Mouse (Mus musculus): ENCODE data around the gene Ap1g2. TPM values are rescaled to one million over a fixed set of nuclear protein-coding genes. Genes with fewer than 3 reads are reported as not detected.
A peak's percentile ranks its signal among the peaks of the same experiment; 100 is the strongest.

Gene Ap1g2
- polyA plus RNA-seq, 1 experiment, result 10.0 TPM

DNA sequence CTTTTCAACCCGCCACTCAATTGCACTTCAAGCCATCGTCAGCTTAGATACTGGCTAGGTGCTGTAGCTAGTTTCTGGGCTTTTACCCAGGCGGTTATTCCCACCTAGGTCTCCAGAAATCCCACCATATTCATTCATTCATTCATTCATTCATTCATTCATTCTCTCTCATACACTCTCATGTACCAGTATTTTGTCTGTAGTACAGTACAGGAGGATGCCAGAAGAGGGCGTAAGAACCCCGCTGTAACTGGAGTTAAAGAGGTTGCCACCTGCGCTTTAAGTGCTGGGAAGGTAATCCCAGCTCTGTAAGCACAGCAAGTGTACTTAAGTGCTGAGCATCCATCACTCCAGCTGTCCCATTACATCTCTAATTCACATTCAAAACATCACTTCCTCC lies 12.5 kb downstream of the Ap1g2 start:
- no peak overlapping the region for H3K27ac ChIP-seq (ENCODE audit: insufficient read depth, low read length)
- H3K4me3 ChIP-seq (ENCODE audit: insufficient read depth, low read length), result no peak overlapping the region
- TF ChIP-seq CTCF (IDR thresholded peaks at IDR 0.05; ENCODE audit: borderline replicate concordance, insufficient read depth, low read length) (no peak), POLR2A (IDR thresholded peaks at IDR 0.05; ENCODE audit: low read depth, low read length) (no peak)
- no peaks in the 10 kb centered on the region for H3K4me1 ChIP-seq (ENCODE audit: control insufficient read depth, insufficient read depth, low read length)

DNA sequence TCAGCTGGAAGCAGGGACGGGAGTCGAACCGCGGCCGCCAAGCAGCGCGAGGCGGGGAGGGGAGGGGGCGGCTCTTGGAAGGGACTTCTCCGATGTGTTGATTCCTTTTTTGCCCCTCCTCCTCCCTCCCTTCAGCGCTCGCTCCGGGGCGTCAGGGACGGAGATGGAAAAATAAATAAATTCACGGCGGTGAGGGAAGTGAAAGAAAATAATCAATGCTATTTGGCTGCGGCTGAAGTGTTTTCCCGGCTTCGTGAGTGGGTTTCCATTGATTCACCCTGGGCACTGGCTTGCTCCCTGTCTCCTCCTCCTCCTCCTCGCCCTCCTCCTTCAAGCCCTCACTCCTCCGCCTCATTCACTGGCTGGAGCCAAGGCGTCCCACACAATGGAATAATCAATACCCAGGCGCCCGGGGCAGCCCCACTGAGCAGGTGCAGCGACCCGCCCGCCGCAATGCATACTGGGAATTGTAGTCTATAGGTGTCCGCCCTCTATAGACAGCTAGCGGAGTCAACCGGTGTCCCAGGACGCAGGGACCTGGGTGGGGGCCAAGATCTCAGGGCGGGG lies 14.3 kb downstream of the Ap1g2 start, which contains the start of gene Zfhx2:
Zfhx2 (minus strand) TSS at position 314 of the 567 bp plus-strand sequence.
- TF ChIP-seq CTCF (IDR thresholded peaks at IDR 0.05; ENCODE audit: borderline replicate concordance, insufficient read depth, low read length), result no peak
- TF ChIP-seq POLR2A (IDR thresholded peaks at IDR 0.05; ENCODE audit: low read depth, low read length), result peak; percentile 47
- Histone ChIP-seq H3K4me3 (ENCODE audit: insufficient read depth, low read length) (peak within 1 kb of the TSS; percentile 76), H3K27ac (ENCODE audit: insufficient read depth, low read length) (no peak within 1 kb of the TSS), H3K4me1 (ENCODE audit: control insufficient read depth, insufficient read depth, low read length) (no peaks in the 10 kb centered on the region)

GRCm38 (mm10) chr14:55091209-55091865 lies 15.1 kb downstream of the Ap1g2 start:
- Histone ChIP-seq H3K4me1 (ENCODE audit: control insufficient read depth, insufficient read depth, low read length) (no peaks in the 10 kb centered on the region), H3K4me3 (ENCODE audit: insufficient read depth, low read length) (peak overlapping the region; percentile 76), H3K27ac (ENCODE audit: insufficient read depth, low read length) (no peak overlapping the region)
- TF ChIP-seq CTCF (IDR thresholded peaks at IDR 0.05; ENCODE audit: borderline replicate concordance, insufficient read depth, low read length), result no peak
- no peak; the same call in 1 of the 2 replicates for TF ChIP-seq POLR2A (IDR thresholded peaks at IDR 0.05; ENCODE audit: low read depth, low read length)

DNA sequence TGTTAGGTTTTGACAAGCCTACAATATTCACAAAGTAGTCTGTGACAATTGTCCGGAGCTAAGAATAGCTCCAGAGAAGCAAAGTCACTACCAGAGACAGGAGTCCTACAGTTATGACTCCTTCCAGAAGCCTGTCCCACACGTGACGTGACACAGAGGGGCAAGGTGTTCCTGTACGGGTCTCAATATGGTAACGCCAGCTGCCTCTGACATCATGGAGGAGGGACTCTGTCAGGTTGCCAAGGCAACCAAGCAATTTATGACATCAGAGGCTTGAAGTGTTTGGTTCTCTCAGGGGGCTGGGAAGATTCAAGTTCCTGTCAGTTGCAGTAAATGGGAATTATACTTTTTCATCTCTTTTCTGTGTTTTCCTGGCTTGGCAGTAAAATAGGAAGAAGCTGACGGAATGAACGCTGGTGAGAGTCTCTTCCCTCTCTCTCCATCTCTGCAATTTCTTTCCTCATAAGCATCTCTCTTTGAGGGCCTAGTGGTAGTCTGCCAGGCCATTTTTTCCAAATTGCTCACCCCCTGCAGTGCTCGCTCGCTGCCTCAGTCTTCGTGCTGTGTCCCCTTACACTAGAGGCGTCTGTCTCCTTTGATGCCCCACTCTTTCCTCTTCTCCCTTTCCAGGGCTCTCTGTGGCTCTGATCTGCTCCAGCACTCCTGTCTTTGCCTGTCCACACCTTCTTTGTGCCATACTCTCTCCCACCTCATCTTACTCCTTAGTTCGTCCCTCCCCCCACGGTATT lies 17.0 kb downstream of the Ap1g2 start:
- TF ChIP-seq CTCF (IDR thresholded peaks at IDR 0.05; ENCODE audit: borderline replicate concordance, insufficient read depth, low read length) (no peak), POLR2A (IDR thresholded peaks at IDR 0.05; ENCODE audit: low read depth, low read length) (no peak)
- Histone ChIP-seq H3K27ac (ENCODE audit: insufficient read depth, low read length) (no peak overlapping the region), H3K4me3 (ENCODE audit: insufficient read depth, low read length) (no peak overlapping the region), H3K4me1 (ENCODE audit: control insufficient read depth, insufficient read depth, low read length) (no peaks in the 10 kb centered on the region)

GRCm38 (mm10) chr14:55086009-55086514 lies 20.3 kb downstream of the Ap1g2 start:
- TF ChIP-seq CTCF (IDR thresholded peaks at IDR 0.05; ENCODE audit: borderline replicate concordance, insufficient read depth, low read length) (no peak), POLR2A (IDR thresholded peaks at IDR 0.05; ENCODE audit: low read depth, low read length) (no peak)
- Histone ChIP-seq H3K4me1 (ENCODE audit: control insufficient read depth, insufficient read depth, low read length) (no peaks in the 10 kb centered on the region), H3K27ac (ENCODE audit: insufficient read depth, low read length) (no peak overlapping the region), H3K4me3 (ENCODE audit: insufficient read depth, low read length) (no peak overlapping the region)

DNA sequence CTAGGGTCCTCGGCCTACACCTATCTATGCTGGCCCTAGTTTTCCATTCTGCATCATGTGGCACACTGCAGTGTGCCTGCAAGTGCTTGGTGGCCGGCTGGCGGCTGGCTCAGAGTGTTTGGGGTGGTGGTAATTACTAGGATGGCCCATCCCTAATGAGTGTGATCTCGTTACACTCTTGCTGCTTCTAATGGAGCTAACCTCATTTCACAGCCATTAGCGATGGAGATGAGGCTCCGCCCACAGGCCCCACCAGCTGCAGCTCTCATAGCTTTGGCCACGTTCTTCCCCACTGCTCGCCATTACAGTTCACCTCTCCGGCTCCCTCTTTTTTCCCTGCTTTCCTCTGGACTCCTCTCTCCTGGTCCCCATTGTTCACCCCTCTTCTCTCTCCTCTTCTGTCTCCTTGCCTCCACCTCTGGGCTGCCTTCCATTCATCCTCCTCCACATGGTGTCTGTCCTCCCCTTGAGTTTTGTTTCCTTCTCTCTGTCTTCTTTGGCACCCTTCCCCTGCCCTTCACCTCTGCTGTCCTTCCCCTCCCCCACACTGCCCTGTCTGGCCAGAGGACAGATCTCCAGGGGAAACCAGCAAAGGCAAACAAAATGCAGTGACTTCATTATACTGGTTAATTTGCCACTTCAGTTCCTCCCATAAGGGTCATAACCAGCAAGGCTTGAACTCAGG lies 20.9 kb downstream of the Ap1g2 start:
- no peak for TF ChIP-seq CTCF (IDR thresholded peaks at IDR 0.05; ENCODE audit: borderline replicate concordance, insufficient read depth, low read length)
- no peak for TF ChIP-seq POLR2A (IDR thresholded peaks at IDR 0.05; ENCODE audit: low read depth, low read length)
- Histone ChIP-seq H3K4me3 (ENCODE audit: insufficient read depth, low read length) (no peak overlapping the region), H3K27ac (ENCODE audit: insufficient read depth, low read length) (no peak overlapping the region), H3K4me1 (ENCODE audit: control insufficient read depth, insufficient read depth, low read length) (no peaks in the 10 kb centered on the region)

GRCm38 (mm10) chr14:55083481-55083880 lies 22.9 kb downstream of the Ap1g2 start:
- Histone ChIP-seq H3K27ac (ENCODE audit: insufficient read depth, low read length) (no peak overlapping the region), H3K4me1 (ENCODE audit: control insufficient read depth, insufficient read depth, low read length) (no peaks in the 10 kb centered on the region), H3K4me3 (ENCODE audit: insufficient read depth, low read length) (no peak overlapping the region)
- TF ChIP-seq POLR2A (IDR thresholded peaks at IDR 0.05; ENCODE audit: low read depth, low read length) (no peak), CTCF (IDR thresholded peaks at IDR 0.05; ENCODE audit: borderline replicate concordance, insufficient read depth, low read length) (no peak)

GRCm38 (mm10) chr14:55081105-55081504 lies 25.3 kb downstream of the Ap1g2 start:
- H3K27ac ChIP-seq (ENCODE audit: insufficient read depth, low read length), result no peak overlapping the region
- no peak overlapping the region for H3K4me3 ChIP-seq (ENCODE audit: insufficient read depth, low read length)
- no peaks in the 10 kb centered on the region for H3K4me1 ChIP-seq (ENCODE audit: control insufficient read depth, insufficient read depth, low read length)
- TF ChIP-seq POLR2A (IDR thresholded peaks at IDR 0.05; ENCODE audit: low read depth, low read length) (no peak), CTCF (IDR thresholded peaks at IDR 0.05; ENCODE audit: borderline replicate concordance, insufficient read depth, low read length) (no peak)

DNA sequence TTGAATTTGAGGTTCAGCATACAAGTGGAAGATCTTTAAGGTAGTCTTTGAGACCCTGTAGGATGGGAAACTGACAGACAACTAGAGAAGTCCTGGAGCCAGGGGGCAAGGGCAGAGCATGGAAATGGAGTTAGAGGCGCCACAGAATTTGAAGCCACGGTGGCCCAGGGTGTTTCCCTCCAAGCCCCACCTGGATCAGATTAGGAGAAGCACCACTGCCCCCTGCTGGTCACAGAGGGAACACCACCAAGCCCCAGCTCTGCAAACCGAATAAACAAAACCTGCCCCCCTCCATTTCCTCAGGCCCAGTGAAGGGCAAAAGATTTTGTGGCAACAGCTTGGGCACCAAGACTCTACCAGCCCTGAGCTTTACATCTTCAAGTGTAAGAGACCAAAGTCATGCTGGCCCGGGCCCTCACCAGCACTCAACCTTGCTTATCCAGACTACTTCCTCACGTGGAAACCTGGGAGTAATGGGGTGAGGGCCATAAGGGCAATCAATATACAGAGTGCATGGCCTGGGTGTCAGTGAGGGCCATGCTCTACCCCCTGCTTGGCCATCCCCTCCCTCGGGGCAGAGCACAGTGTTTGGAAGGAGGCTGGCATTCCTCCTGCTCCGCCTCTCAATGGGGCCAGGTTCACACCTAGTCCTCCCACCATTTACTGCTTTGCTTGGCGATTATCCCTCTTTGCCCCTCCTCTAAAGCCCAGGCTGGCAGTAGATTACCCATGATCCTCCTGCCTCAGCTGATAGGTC lies 27.0 kb downstream of the Ap1g2 start:
- TF ChIP-seq POLR2A (IDR thresholded peaks at IDR 0.05; ENCODE audit: low read depth, low read length), result no peak
- TF ChIP-seq CTCF (IDR thresholded peaks at IDR 0.05; ENCODE audit: borderline replicate concordance, insufficient read depth, low read length), result peak; percentile 79
- Histone ChIP-seq H3K4me3 (ENCODE audit: insufficient read depth, low read length) (no peak overlapping the region), H3K4me1 (ENCODE audit: control insufficient read depth, insufficient read depth, low read length) (no peaks in the 10 kb centered on the region), H3K27ac (ENCODE audit: insufficient read depth, low read length) (no peak overlapping the region)

Data from embryonic fibroblast, embryonic 13.5 days (primary cell).